Mouse (Mus musculus) gastrocnemius, postnatal 4 days (tissue): Measurements from ENCODE around the gene Phactr1. TPM values are rescaled to one million over a fixed set of nuclear protein-coding genes. Genes with fewer than 3 reads are reported as not detected.

ENCODE experiments used
- DNase-seq, 2 experiments: peaks; one replicate each; pipeline ENCODE4 v3.0.0; 2021 to 2022; ENCODE audit warnings: low spot score in 2 of 2, mixed read lengths in 2 of 2
- total RNA-seq, 2 experiments: library from RNA; stranded (reverse); gene quantifications; 2 replicates each; pipeline ENCODE4 v1.2.3; 2021

The Phactr1 gene
- total RNA-seq, 2 experiments from 2014 or later, result 14.0 to 14.1 TPM

DNA sequence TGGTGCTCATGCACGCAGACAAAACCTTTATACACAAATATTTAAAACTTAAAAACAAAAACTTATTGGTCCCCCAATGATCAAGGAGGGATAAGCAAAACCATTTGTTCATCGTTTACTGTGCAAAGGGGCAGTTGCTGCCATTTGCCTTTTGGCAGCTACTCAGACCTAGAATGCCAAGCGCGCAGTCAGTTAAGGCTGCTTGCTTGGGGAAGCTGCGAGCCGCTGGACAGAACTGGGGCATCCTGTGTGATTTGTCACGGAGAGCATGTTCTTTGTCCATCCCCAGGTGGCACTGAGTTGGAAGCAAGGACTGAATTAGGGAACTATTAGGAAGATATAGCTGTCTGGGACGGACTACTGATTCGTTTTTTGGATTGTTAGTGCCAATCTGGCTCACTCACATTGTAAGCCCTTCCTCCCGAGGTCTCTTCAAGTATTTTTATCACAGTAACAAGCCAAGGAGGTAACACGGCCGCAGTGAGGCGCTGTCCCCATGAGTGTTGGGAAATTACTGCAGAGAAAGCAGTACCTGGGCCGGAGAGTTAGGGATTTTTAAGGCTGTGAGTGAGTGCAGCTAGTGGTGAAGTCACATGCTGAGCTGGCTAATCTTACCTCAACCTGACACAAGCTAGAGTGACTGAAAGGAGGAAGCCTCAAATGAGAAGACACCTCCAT lies 491.8 kb downstream of the Phactr1 start:
- DNase-seq, result peak in 1 of 2 experiments; percentile 19

- peak; percentile 41 to 69 for DNase-seq
Observed at GRCm38 (mm10) chr13:43173262-43173661, 492.8 kb downstream of the Phactr1 start.

DNA sequence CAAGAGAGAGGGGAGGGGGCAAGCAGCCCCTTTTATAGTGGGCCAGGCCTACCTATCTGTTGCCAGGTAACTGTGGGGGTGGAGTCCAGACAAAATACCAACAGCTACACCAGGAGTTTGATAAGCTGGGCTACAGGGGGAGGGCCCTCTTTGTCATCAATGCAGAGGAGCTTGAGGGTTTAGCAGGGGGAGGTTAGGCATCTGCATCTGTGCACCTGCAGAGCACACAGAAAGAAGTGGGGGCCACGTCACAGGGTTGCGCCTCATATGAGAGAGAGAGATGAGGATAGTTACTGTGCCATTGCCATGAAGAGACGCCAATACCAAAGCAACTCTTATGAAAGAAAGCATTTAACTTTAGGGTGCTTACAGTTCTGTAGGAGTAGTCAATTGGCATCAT lies 496.3 kb downstream of the Phactr1 start:
- DNase-seq, result no peak

DNA sequence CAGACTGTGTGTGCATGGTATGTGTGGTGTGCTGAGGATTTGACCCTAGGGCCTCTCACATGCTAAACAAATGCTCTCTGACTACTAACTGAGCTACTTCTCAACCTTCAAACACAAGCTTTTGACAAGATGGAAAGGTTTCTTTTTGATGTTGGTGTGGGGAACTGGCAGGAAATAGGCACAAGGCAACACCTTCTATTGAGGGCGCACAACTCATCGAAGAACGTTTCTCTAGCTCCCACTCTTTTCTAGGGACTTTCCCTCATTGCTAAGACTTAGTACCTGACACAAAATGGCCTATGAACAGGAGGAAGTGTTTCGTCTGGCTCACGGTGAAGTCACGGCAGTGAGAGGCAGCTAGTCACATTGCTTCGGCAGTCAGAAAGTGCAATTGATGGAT lies 496.9 kb downstream of the Phactr1 start:
- no peak for DNase-seq

DNA sequence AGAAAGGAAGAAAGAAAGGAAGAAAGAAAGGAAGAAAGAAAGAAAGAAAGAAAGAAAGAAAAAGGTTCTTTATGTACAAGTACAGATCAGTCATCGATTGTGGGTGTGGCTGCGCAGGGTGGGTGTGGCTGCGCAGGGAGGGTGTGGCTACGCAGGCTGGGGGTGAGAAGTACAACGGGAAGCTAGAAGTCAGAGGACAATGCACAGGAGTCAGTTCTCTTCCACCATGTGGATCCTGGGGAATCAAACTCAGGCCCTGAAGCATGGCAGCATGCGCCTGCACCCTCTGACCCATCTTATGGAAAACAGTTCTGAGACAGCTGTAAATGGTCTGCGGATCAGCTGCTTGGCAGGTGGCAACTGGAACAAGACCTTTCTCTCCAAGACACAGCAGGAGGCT lies 500.7 kb downstream of the Phactr1 start:
- no peak for DNase-seq

- DNase-seq, result peak; percentile 60 to 84
Observed at GRCm38 (mm10) chr13:43182465-43183201, 502.2 kb downstream of the Phactr1 start.

DNA sequence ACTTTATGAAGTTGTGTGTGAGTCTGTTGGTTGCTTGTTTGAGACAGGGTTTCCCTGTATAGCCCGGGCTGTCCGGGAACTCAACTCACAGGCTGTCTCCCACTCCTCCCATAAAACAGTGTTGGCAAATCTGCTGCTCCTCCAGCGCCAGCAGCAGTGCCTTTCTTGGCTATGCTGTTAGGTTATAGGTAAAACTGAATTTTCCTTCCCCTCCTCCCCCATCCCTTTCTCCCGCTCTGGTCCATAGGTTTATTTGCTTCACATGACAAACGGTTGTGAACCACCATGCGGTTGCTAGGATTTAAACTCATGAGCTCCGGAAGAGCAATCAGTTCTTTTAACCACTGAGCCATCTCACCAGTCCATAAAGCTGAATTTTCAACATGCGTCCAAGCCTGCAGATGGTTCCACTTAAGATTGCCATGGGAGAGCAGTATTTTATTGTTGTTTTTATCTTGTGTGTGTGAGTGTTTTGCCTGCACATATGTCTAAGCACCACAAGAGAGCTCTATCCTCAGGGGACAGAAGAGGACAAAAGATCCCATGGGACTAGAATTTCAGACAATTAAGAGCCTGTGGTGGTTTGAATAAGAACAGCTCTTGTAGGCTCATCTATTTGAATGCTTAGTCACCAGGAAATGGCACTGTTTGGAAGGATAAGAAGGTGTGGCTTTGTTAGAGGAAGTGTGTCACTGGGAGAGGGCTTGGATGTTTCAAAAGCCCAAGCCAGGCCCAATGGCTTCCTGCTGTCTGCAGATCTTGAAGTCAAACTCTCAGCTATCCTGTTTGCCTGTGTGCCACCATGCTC lies 503.0 kb downstream of the Phactr1 start:
- DNase-seq, result no peak

GRCm38 (mm10) chr13:43187736-43188135 lies 507.3 kb downstream of the Phactr1 start:
- no peak for DNase-seq
